Mouse (Mus musculus) C2C12 (cell line): ENCODE measurements at regions not wholly inside any gene's neighbourhood (a gene's known extent, or its start where the extent isn't known, plus 50 kb on each side); places are given as distances from the start of the nearest gene placed in this dataset.

Experiments used
- H3K27me3 ChIP-seq: one replicate; pipeline ENCODE4 v1.6.1; 2011; ENCODE audit not compliant: control insufficient read depth, insufficient read depth, insufficient read length
- H3K36me3 ChIP-seq: one replicate; pipeline ENCODE4 v1.6.1; 2011; ENCODE audit not compliant: control insufficient read depth, insufficient read depth
- H3K4me3 ChIP-seq: one replicate; pipeline ENCODE4 v1.5.1; 2011; ENCODE audit warnings: mild to moderate bottlenecking, control low read depth; ENCODE audit not compliant: poor library complexity, insufficient read depth, severe bottlenecking
- H3K79me2 ChIP-seq: one replicate; pipeline ENCODE4 v1.6.1; 2011; ENCODE audit not compliant: control insufficient read depth, insufficient read depth
- H3K79me3 ChIP-seq: one replicate; pipeline ENCODE4 v1.6.1; 2011; ENCODE audit warnings: low read depth, control low read depth
- H3ac ChIP-seq: one replicate; pipeline ENCODE3; 2011; ENCODE audit warnings: low read depth; ENCODE audit not compliant: control insufficient read depth, insufficient read length
- CEBPB ChIP-seq: IDR thresholded peaks from one replicate; pipeline ENCODE4 v1.6.1; 2011; ENCODE audit warnings: low read depth, mild to moderate bottlenecking, control low read depth, moderate library complexity
- CTCF ChIP-seq: IDR thresholded peaks from one replicate; pipeline ENCODE4 v1.5.1; 2011; ENCODE audit not compliant: control insufficient read depth, insufficient read depth, insufficient read length
- FOSL1 ChIP-seq: IDR thresholded peaks from one replicate; pipeline ENCODE4 v1.8.0; 2011; ENCODE audit warnings: mild to moderate bottlenecking, low read length; ENCODE audit not compliant: poor library complexity, insufficient read depth, severe bottlenecking
- MAX ChIP-seq: IDR thresholded peaks from one replicate; pipeline ENCODE4 v1.6.1; 2011; ENCODE audit warnings: mild to moderate bottlenecking, control low read depth
- MYOD1 ChIP-seq: IDR thresholded peaks from one replicate; pipeline ENCODE4 v1.6.1; 2011; ENCODE audit warnings: low read depth; ENCODE audit not compliant: control insufficient read depth, insufficient read length
- MYOG ChIP-seq: IDR thresholded peaks from one replicate; pipeline ENCODE4 v1.6.1; 2011; ENCODE audit not compliant: control insufficient read depth, insufficient read length; ENCODE audit errors: extremely low read depth
- USF1 ChIP-seq: IDR thresholded peaks from one replicate; pipeline ENCODE4 v1.6.1; 2011; ENCODE audit warnings: low read depth, mild to moderate bottlenecking, control low read depth, moderate library complexity

- Histone ChIP-seq H3K36me3 (no peaks in the 10 kb centered on the region), H3K4me3 (no peak overlapping the region), H3ac (no peak overlapping the region), H3K79me3 (no peaks in the 10 kb centered on the region), H3K79me2 (no peaks in the 10 kb centered on the region), H3K27me3 (no peaks in the 10 kb centered on the region)
- TF ChIP-seq FOSL1 (no peak), MAX (peak; percentile 94), USF1 (peak; percentile 63), MYOG (no peak), MYOD1 (no peak), CTCF (no peak), CEBPB (no peak)
Measured at GRCm38 (mm10) chr7:145056320-145056719, 116.6 kb upstream of the Ccnd1 start.

GRCm38 (mm10) chr7:145051616-145052015 is 111.9 kb upstream of the Ccnd1 start:
- no peak overlapping the region for H3ac ChIP-seq
- TF ChIP-seq CTCF (no peak), CEBPB (no peak), FOSL1 (no peak), MAX (no peak), MYOD1 (no peak), USF1 (no peak), MYOG (no peak)
- no peaks in the 10 kb centered on the region for H3K36me3 ChIP-seq
- H3K4me3 ChIP-seq = no peak overlapping the region
- H3K79me2 ChIP-seq = no peaks in the 10 kb centered on the region
- no peaks in the 10 kb centered on the region for H3K79me3 ChIP-seq
- no peaks in the 10 kb centered on the region for H3K27me3 ChIP-seq

DNA sequence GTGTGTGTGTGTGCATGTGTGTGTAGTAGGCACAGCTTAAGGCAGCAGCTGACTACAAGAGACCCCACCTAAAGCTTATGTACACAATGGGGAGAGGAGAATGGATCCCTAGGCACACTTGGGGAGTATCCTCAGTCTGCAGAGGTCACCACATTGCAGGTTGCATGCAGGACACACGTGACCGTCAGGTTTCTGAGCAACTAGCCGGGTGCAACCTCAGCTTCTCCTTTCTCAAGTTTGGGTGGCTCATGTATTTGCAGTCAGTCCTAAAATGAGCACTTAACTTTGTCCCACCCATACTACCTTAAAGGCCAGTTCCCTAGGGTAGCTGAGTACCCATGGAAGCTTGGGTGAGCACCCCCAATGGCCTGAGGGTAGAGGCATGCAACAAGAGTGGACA is 111.0 kb upstream of the Ccnd1 start:
- TF ChIP-seq MYOD1 (no peak), USF1 (no peak), CEBPB (no peak), FOSL1 (no peak), MYOG (no peak), CTCF (no peak), MAX (no peak)
- Histone ChIP-seq H3K36me3 (no peaks in the 10 kb centered on the region), H3K79me3 (no peaks in the 10 kb centered on the region), H3ac (no peak overlapping the region), H3K4me3 (no peak overlapping the region), H3K27me3 (no peaks in the 10 kb centered on the region), H3K79me2 (no peaks in the 10 kb centered on the region)

- no peaks in the 10 kb centered on the region for H3K27me3 ChIP-seq
- H3ac ChIP-seq = no peak overlapping the region
- no peaks in the 10 kb centered on the region for H3K79me2 ChIP-seq
- no peaks in the 10 kb centered on the region for H3K36me3 ChIP-seq
- no peak for TF ChIP-seq CEBPB
- TF ChIP-seq CTCF = no peak
- TF ChIP-seq FOSL1 = no peak
- TF ChIP-seq MAX = no peak
- no peak for TF ChIP-seq MYOG
- TF ChIP-seq USF1 = no peak
- no peak for TF ChIP-seq MYOD1
- no peaks in the 10 kb centered on the region for H3K79me3 ChIP-seq
- H3K4me3 ChIP-seq = no peak overlapping the region
Measured at GRCm38 (mm10) chr7:145048481-145048877, 108.8 kb upstream of the Ccnd1 start.

- Histone ChIP-seq H3ac (no peak overlapping the region), H3K79me3 (no peaks in the 10 kb centered on the region), H3K36me3 (no peaks in the 10 kb centered on the region), H3K27me3 (no peaks in the 10 kb centered on the region), H3K4me3 (no peak overlapping the region), H3K79me2 (no peaks in the 10 kb centered on the region)
- TF ChIP-seq CEBPB = no peak
- TF ChIP-seq MYOD1 = no peak
- TF ChIP-seq CTCF = no peak
- no peak for TF ChIP-seq MAX
- no peak for TF ChIP-seq USF1
- no peak for TF ChIP-seq MYOG
- TF ChIP-seq FOSL1 = no peak
Measured at GRCm38 (mm10) chr7:145047771-145048480, 108.2 kb upstream of the Ccnd1 start.

- no peaks in the 10 kb centered on the region for H3K79me2 ChIP-seq
- H3K36me3 ChIP-seq = no peaks in the 10 kb centered on the region
- no peaks in the 10 kb centered on the region for H3K27me3 ChIP-seq
- no peak overlapping the region for H3ac ChIP-seq
- H3K4me3 ChIP-seq = no peak overlapping the region
- no peaks in the 10 kb centered on the region for H3K79me3 ChIP-seq
- TF ChIP-seq FOSL1 = peak; percentile 23
- peak; percentile 47 for TF ChIP-seq USF1
- peak; percentile 91 for TF ChIP-seq MAX
- TF ChIP-seq MYOG = no peak
- no peak for TF ChIP-seq CEBPB
- peak; percentile 71 for TF ChIP-seq MYOD1
- no peak for TF ChIP-seq CTCF
Measured at GRCm38 (mm10) chr7:145045230-145045629, 105.5 kb upstream of the Ccnd1 start.
